Mouse (Mus musculus) thymus, adult 2 months (tissue): Measurements from ENCODE around the gene Pde3a. TPM values are rescaled to one million over a fixed set of nuclear protein-coding genes. Genes with fewer than 3 reads are reported as not detected.

Experiments used
- DNase-seq: peaks from one replicate; pipeline ENCODE4 v3.0.0; 2021
- H3K27ac ChIP-seq: fragments of 200-500 bp; 2 replicates; pipeline ENCODE4 v1.5.1; 2012; ENCODE audit warnings: low read length, control low read depth; ENCODE audit not compliant: control insufficient read depth, insufficient read depth
- H3K27me3 ChIP-seq: fragments of 200-500 bp; 2 replicates; pipeline ENCODE4 v1.6.1; 2012; ENCODE audit warnings: mild to moderate bottlenecking, low read length, moderate library complexity, mixed read lengths; ENCODE audit not compliant: control insufficient read depth, insufficient read depth
- H3K36me3 ChIP-seq: fragments of 200-500 bp; 2 replicates; pipeline ENCODE4 v1.6.1; 2012; ENCODE audit warnings: mild to moderate bottlenecking, low read length, moderate library complexity; ENCODE audit not compliant: control insufficient read depth, insufficient read depth
- H3K4me1 ChIP-seq: fragments of 200-500 bp; replicated peaks from 2 replicates; pipeline ENCODE4 v1.6.1; 2012; ENCODE audit warnings: low read length; ENCODE audit not compliant: control insufficient read depth, insufficient read depth
- H3K4me3 ChIP-seq: fragments of 200-500 bp; 2 replicates; pipeline ENCODE4 v1.5.1; 2012; ENCODE audit warnings: mild to moderate bottlenecking, low read length, control low read depth, moderate library complexity; ENCODE audit not compliant: control insufficient read depth, insufficient read depth
- CTCF ChIP-seq: fragments of 200-500 bp; IDR thresholded peaks from 2 replicates; pipeline ENCODE4 v1.5.1; 2012; ENCODE audit warnings: mild to moderate bottlenecking, control low read depth, low read length, moderate library complexity, borderline replicate concordance; ENCODE audit not compliant: control insufficient read depth, poor library complexity, insufficient read depth; ENCODE audit errors: extremely low read depth
- POLR2A ChIP-seq: fragments of 200-500 bp; IDR thresholded peaks from 2 replicates; pipeline ENCODE4 v1.6.1; 2012; ENCODE audit warnings: mild to moderate bottlenecking, low read length, control low read depth, moderate library complexity; ENCODE audit not compliant: control insufficient read depth, poor library complexity, insufficient read depth; ENCODE audit errors: extremely low read depth
- WGBS: fragments of 180-500 bp; shearing (Covaris S2); methylation state at CpG from one replicate; pipeline ENCODE4 v1.1.7; 2018; 5-methylcytosine and 5-hydroxymethylcytosine counted together
- polyA plus RNA-seq: library from polyadenylated mRNA; depleted of rRNA; stranded (reverse); fragments of >200 nt; gene quantifications from 2 replicates; pipeline ENCODE4 v1.2.3, GENCODE M21; 2012

Gene Pde3a
- polyA plus RNA-seq, 1 experiment: 1.3 TPM

- Histone ChIP-seq H3K4me1 (no peaks in the 10 kb centered on the region), H3K4me3 (no peak overlapping the region), H3K27ac (no peak overlapping the region), H3K36me3 (no peaks in the 10 kb centered on the region), H3K27me3 (no peaks in the 10 kb centered on the region)
- WGBS: 62% methylated on average over 5 of the region's 5 CpGs
- no peak for TF ChIP-seq POLR2A
- no peak for TF ChIP-seq CTCF
- DNase-seq: no peak
These were observed 206.3 kb downstream of the Pde3a start for GRCm38 (mm10) chr6:141455335-141455734.

- no peak overlapping the region for H3K27ac ChIP-seq
- no peaks in the 10 kb centered on the region for H3K4me1 ChIP-seq
- H3K36me3 ChIP-seq: no peaks in the 10 kb centered on the region
- H3K4me3 ChIP-seq: no peak overlapping the region
- TF ChIP-seq POLR2A (no peak), CTCF (no peak)
- DNase-seq: no peak
- no peaks in the 10 kb centered on the region for H3K27me3 ChIP-seq
- WGBS: 89% methylated on average over 3 of the region's 3 CpGs
These were observed 207.5 kb downstream of the Pde3a start for GRCm38 (mm10) chr6:141456591-141456990.

- Histone ChIP-seq H3K4me1 (no peaks in the 10 kb centered on the region), H3K4me3 (no peak overlapping the region), H3K36me3 (no peaks in the 10 kb centered on the region), H3K27ac (no peak overlapping the region), H3K27me3 (no peaks in the 10 kb centered on the region)
- TF ChIP-seq POLR2A: no peak
- no peak for TF ChIP-seq CTCF
- DNase-seq: no peak
- WGBS: 91% methylated on average over 2 of the region's 2 CpGs
These were observed 221.2 kb downstream of the Pde3a start for GRCm38 (mm10) chr6:141470251-141470650.

GRCm38 (mm10) chr6:141474223-141474622, 225.2 kb downstream of the Pde3a start:
- WGBS: 75% methylated on average over 2 of the region's 2 CpGs
- no peaks in the 10 kb centered on the region for H3K27me3 ChIP-seq
- no peaks in the 10 kb centered on the region for H3K36me3 ChIP-seq
- no peak overlapping the region for H3K27ac ChIP-seq
- H3K4me3 ChIP-seq: no peak overlapping the region
- TF ChIP-seq POLR2A (no peak), CTCF (no peak)
- no peak for DNase-seq
- H3K4me1 ChIP-seq: no peaks in the 10 kb centered on the region

GRCm38 (mm10) chr6:141474696-141475095, 225.6 kb downstream of the Pde3a start:
- no peaks in the 10 kb centered on the region for H3K4me1 ChIP-seq
- no peaks in the 10 kb centered on the region for H3K36me3 ChIP-seq
- DNase-seq: no peak
- no peaks in the 10 kb centered on the region for H3K27me3 ChIP-seq
- H3K27ac ChIP-seq: no peak overlapping the region
- H3K4me3 ChIP-seq: no peak overlapping the region
- WGBS: 22% methylated on average over 3 of the region's 3 CpGs
- TF ChIP-seq POLR2A: no peak
- TF ChIP-seq CTCF: no peak

GRCm38 (mm10) chr6:141485302-141486021, 236.4 kb downstream of the Pde3a start:
- H3K36me3 ChIP-seq: no peaks in the 10 kb centered on the region
- 84% methylated on average over 10 of the region's 10 CpGs for WGBS
- no peak for DNase-seq
- no peak overlapping the region for H3K4me3 ChIP-seq
- H3K27me3 ChIP-seq: no peaks in the 10 kb centered on the region
- H3K27ac ChIP-seq: no peak overlapping the region
- TF ChIP-seq CTCF (no peak), POLR2A (no peak)
- no peaks in the 10 kb centered on the region for H3K4me1 ChIP-seq
